Mouse (Mus musculus): Measurements from ENCODE around the gene Cacng1. TPM values are rescaled to one million over a fixed set of nuclear protein-coding genes. Genes with fewer than 3 reads are reported as not detected.

The Cacng1 gene
- 1.8 and 2.8 TPM in 2 replicates for polyA plus RNA-seq (2014; fragmentation: Nextera tagmentation; extraction: Ambion mirVana)

DNA sequence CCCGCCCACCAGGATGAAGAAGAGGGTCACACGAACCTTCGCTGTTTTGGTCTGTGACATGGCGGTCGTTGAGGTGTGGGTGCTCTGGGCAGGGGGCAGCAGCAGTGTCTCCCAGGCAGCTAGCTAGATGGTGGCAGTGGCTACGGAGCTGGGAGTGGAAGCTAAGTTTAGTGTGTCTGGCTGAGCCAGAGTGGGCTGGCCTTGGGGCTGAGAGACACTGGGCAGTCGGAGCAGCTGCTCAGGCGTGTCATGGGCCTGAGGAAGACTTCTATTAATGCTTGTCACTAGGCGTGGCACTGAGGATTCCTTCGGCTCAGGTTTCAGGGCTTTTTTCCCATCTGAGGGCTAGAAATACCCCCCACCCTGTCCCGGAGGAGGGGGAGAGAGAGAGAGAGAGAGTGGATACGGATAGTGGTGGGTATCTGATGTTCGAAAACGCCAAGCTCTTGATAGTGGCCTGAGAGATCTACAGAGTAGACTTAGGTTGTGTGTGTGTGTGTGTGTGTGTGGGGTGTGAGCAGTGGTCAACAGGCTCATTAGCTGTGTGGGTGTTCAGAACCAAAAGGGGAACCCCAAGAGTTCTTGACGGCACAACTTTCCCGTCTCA lies at the start of gene Cacng1:
Gene Cacng1, minus strand, starts transcription at position 191 of the 607 bp plus-strand sequence.
- no peak within 1 kb of the TSS for H3K4me2 ChIP-seq (ENCODE audit: low read depth)
- no peak within 1 kb of the TSS for H3K27ac ChIP-seq (ENCODE audit: low read depth, low read length)
- H3K9me3 ChIP-seq (ENCODE audit: control insufficient read depth, low read length), result no peaks in the 10 kb centered on the region
- no peaks in the 10 kb centered on the region for H3K4me1 ChIP-seq (ENCODE audit: control insufficient read depth, insufficient read depth, low read length)
- DNase-seq (ENCODE audit: low spot score) (no peak), ATAC-seq (ENCODE audit: insufficient read depth, low FRiP score, low TSS enrichment) (no peak)
- no peak within 1 kb of the TSS for H3K4me3 ChIP-seq (ENCODE audit: low read depth, low read length)
- WGBS, result 83% methylated on average over 16 of the region's 16 CpGs
- H3K27me3 ChIP-seq (ENCODE audit: control insufficient read depth, insufficient read depth, low read length), result no peaks in the 10 kb centered on the region
- no peaks in the 10 kb centered on the region for H3K36me3 ChIP-seq (ENCODE audit: control insufficient read depth, insufficient read depth, low read length)
- no peak within 1 kb of the TSS for H3K9ac ChIP-seq (ENCODE audit: low read length)

GRCm38 (mm10) chr11:107762688-107763460 lies 46.6 kb upstream of the Cacng1 start:
- Histone ChIP-seq H3K27ac (ENCODE audit: low read depth, low read length) (0 out of 2 replicates have a peak overlapping the region, but pooled peaks have one; percentile 21), H3K27me3 (ENCODE audit: control insufficient read depth, insufficient read depth, low read length) (no peaks in the 10 kb centered on the region), H3K4me2 (ENCODE audit: low read depth) (no peak overlapping the region), H3K4me3 (ENCODE audit: low read depth, low read length) (no peak overlapping the region), H3K4me1 (ENCODE audit: control insufficient read depth, insufficient read depth, low read length) (peaks cover 17% of the 10 kb centered on the region), H3K9me3 (ENCODE audit: control insufficient read depth, low read length) (no peaks in the 10 kb centered on the region), H3K9ac (ENCODE audit: low read length) (no peak overlapping the region), H3K36me3 (ENCODE audit: control insufficient read depth, insufficient read depth, low read length) (no peaks in the 10 kb centered on the region)
- ATAC-seq (ENCODE audit: insufficient read depth, low FRiP score, low TSS enrichment), result peak; percentile 82
- WGBS, result 17% methylated on average over 8 of the region's 8 CpGs
- DNase-seq (ENCODE audit: low spot score), result peak; percentile 74

DNA sequence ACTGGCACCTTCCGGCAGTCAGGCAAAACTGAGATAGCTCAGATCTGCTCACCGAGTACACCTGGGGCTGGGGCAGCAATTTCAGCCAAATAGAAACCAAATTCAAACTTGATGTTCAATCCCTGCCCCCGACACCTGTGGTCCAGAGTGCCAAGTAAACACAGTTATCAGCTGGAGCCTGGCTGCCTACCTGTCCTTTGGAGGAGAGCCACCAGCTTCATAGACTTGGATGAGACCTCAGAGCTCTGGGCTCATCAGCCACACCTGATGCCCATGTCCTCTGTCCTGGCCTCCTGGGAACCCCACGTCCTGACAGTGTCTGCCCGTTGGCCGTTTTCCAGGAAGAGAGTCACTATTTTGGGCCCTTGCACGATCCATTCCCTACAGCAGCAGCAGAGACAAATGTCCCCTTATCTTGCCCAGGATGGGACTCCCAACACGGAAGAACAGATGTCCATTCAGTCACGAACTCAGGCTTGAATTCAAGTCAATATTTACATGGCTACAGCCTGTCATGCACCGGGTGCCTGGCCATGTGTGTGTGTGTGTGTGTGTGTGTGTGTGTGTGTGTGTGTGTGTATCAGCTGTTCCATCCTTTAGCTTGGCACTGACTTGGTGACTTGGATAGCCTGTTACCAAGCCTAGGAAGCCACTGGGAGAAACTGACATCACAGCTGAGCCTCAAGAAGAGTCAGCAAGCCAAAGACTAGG lies 45.6 kb upstream of the Cacng1 start:
- H3K4me1 ChIP-seq (ENCODE audit: control insufficient read depth, insufficient read depth, low read length), result peaks cover 17% of the 10 kb centered on the region
- H3K4me2 ChIP-seq (ENCODE audit: low read depth), result no peak overlapping the region
- ATAC-seq (ENCODE audit: insufficient read depth, low FRiP score, low TSS enrichment) (no peak), DNase-seq (ENCODE audit: low spot score) (no peak)
- no peak overlapping the region for H3K4me3 ChIP-seq (ENCODE audit: low read depth, low read length)
- H3K27me3 ChIP-seq (ENCODE audit: control insufficient read depth, insufficient read depth, low read length), result no peaks in the 10 kb centered on the region
- no peak overlapping the region for H3K27ac ChIP-seq (ENCODE audit: low read depth, low read length)
- no peaks in the 10 kb centered on the region for H3K36me3 ChIP-seq (ENCODE audit: control insufficient read depth, insufficient read depth, low read length)
- H3K9me3 ChIP-seq (ENCODE audit: control insufficient read depth, low read length), result no peaks in the 10 kb centered on the region
- WGBS, result 85% methylated on average over 10 of the region's 10 CpGs
- no peak overlapping the region for H3K9ac ChIP-seq (ENCODE audit: low read length)

GRCm38 (mm10) chr11:107760001-107760400 lies 43.7 kb upstream of the Cacng1 start:
- Histone ChIP-seq H3K4me3 (ENCODE audit: low read depth, low read length) (no peak overlapping the region), H3K27ac (ENCODE audit: low read depth, low read length) (no peak overlapping the region), H3K27me3 (ENCODE audit: control insufficient read depth, insufficient read depth, low read length) (no peaks in the 10 kb centered on the region), H3K4me2 (ENCODE audit: low read depth) (no peak overlapping the region), H3K9ac (ENCODE audit: low read length) (no peak overlapping the region), H3K9me3 (ENCODE audit: control insufficient read depth, low read length) (no peaks in the 10 kb centered on the region), H3K36me3 (ENCODE audit: control insufficient read depth, insufficient read depth, low read length) (no peaks in the 10 kb centered on the region), H3K4me1 (ENCODE audit: control insufficient read depth, insufficient read depth, low read length) (peaks cover 17% of the 10 kb centered on the region)
- ATAC-seq (ENCODE audit: insufficient read depth, low FRiP score, low TSS enrichment) (no peak), DNase-seq (ENCODE audit: low spot score) (no peak)
- 67% methylated on average over 10 of the region's 10 CpGs for WGBS

DNA sequence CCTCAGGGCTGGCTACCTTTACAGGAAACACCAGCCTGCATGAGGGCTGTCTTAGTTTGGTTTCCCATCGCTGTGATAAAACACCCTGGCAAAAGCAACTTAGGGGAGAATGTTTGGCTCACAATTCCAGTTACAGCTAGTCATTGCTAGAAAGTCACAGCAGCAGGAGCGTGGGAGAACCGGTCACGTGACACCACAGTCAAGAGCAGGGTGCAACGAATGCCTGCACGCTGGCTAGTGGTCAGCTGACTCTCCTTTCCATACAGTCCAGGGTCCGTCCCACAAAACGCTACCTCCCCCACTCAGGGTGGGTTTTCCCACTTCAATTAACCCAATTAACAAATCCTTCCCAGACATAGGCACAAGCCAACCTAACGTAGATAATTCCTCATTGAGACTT lies 43.2 kb upstream of the Cacng1 start:
- Histone ChIP-seq H3K9ac (ENCODE audit: low read length) (no peak overlapping the region), H3K4me2 (ENCODE audit: low read depth) (no peak overlapping the region), H3K36me3 (ENCODE audit: control insufficient read depth, insufficient read depth, low read length) (no peaks in the 10 kb centered on the region), H3K4me3 (ENCODE audit: low read depth, low read length) (no peak overlapping the region), H3K27me3 (ENCODE audit: control insufficient read depth, insufficient read depth, low read length) (no peaks in the 10 kb centered on the region), H3K27ac (ENCODE audit: low read depth, low read length) (no peak overlapping the region), H3K4me1 (ENCODE audit: control insufficient read depth, insufficient read depth, low read length) (peaks cover 17% of the 10 kb centered on the region), H3K9me3 (ENCODE audit: control insufficient read depth, low read length) (no peaks in the 10 kb centered on the region)
- no peak for DNase-seq (ENCODE audit: low spot score)
- no peak for ATAC-seq (ENCODE audit: insufficient read depth, low FRiP score, low TSS enrichment)
- 89% methylated on average over 9 of the region's 9 CpGs for WGBS

DNA sequence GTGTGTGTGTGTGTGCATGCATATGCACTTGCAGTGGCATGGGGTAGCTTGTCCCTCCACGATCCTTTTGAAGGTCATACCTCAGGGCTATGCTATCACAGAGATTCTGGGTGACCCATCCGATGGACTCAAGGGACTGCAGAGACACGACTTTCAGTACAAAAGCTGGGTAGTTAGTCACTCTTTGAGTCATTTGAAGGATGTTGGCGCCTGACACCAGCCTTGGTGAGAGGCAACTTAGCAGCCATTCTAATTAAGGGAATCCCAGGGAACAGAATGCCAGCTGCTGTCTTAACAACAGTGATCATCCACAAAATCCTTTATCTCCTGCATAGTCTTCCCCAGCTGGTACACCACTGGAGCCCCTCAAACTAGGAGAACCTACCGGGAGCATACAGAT lies 32.8 kb upstream of the Cacng1 start:
- no peak overlapping the region for H3K4me3 ChIP-seq (ENCODE audit: low read depth, low read length)
- no peaks in the 10 kb centered on the region for H3K36me3 ChIP-seq (ENCODE audit: control insufficient read depth, insufficient read depth, low read length)
- H3K4me1 ChIP-seq (ENCODE audit: control insufficient read depth, insufficient read depth, low read length), result no peaks in the 10 kb centered on the region
- no peak overlapping the region for H3K9ac ChIP-seq (ENCODE audit: low read length)
- 86% methylated on average over 5 of the region's 5 CpGs for WGBS
- ATAC-seq (ENCODE audit: insufficient read depth, low FRiP score, low TSS enrichment), result no peak
- no peaks in the 10 kb centered on the region for H3K27me3 ChIP-seq (ENCODE audit: control insufficient read depth, insufficient read depth, low read length)
- no peak for DNase-seq (ENCODE audit: low spot score)
- no peak overlapping the region for H3K27ac ChIP-seq (ENCODE audit: low read depth, low read length)
- H3K4me2 ChIP-seq (ENCODE audit: low read depth), result no peak overlapping the region
- H3K9me3 ChIP-seq (ENCODE audit: control insufficient read depth, low read length), result no peaks in the 10 kb centered on the region

DNA sequence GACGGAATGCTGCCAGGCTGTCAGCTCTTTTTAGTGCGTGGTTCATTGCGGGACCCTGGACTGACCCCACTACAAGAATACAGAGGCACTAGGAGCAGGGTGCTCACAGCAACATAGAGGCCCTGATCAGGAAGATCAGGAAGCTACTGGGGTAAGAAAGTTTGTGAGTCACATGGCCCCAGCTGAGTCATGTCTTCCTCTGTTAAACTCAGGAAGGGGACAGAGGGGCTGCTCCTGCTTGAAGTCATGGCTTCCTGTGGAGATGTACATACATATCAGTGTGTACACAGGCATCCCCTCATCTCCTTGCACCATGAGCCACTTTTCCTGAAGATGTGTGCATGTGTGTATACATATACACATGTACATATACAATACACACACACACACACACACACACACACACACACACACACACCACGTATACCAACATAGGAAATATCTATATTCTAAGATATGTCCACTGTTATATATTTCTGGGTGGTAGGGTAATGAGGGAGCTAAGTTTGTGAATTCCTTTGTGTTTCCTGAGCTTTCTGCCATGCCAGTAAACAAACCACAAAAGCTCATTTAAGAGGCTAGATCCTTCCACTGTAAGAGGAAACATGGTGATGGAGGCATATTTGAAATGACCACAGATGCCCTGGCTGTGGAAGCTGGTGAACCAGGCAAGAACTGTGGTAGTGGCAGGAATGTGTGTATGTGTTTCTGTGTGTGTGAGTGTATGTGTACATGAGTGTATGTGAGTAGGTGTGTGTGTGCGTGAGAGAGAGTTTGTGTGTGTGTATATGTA lies 32.1 kb upstream of the Cacng1 start:
- no peak overlapping the region for H3K9ac ChIP-seq (ENCODE audit: low read length)
- H3K27me3 ChIP-seq (ENCODE audit: control insufficient read depth, insufficient read depth, low read length), result no peaks in the 10 kb centered on the region
- DNase-seq (ENCODE audit: low spot score), result no peak
- ATAC-seq (ENCODE audit: insufficient read depth, low FRiP score, low TSS enrichment), result no peak
- H3K4me2 ChIP-seq (ENCODE audit: low read depth), result no peak overlapping the region
- no peak overlapping the region for H3K27ac ChIP-seq (ENCODE audit: low read depth, low read length)
- no peaks in the 10 kb centered on the region for H3K4me1 ChIP-seq (ENCODE audit: control insufficient read depth, insufficient read depth, low read length)
- no peak overlapping the region for H3K4me3 ChIP-seq (ENCODE audit: low read depth, low read length)
- no peaks in the 10 kb centered on the region for H3K9me3 ChIP-seq (ENCODE audit: control insufficient read depth, low read length)
- no peaks in the 10 kb centered on the region for H3K36me3 ChIP-seq (ENCODE audit: control insufficient read depth, insufficient read depth, low read length)
- 73% methylated on average over 5 of the region's 5 CpGs for WGBS

GRCm38 (mm10) chr11:107743100-107743499 lies 26.8 kb upstream of the Cacng1 start:
- ATAC-seq (ENCODE audit: insufficient read depth, low FRiP score, low TSS enrichment) (no peak), DNase-seq (ENCODE audit: low spot score) (no peak)
- H3K4me1 ChIP-seq (ENCODE audit: control insufficient read depth, insufficient read depth, low read length), result no peaks in the 10 kb centered on the region
- no peaks in the 10 kb centered on the region for H3K9me3 ChIP-seq (ENCODE audit: control insufficient read depth, low read length)
- H3K27ac ChIP-seq (ENCODE audit: low read depth, low read length), result no peak overlapping the region
- H3K27me3 ChIP-seq (ENCODE audit: control insufficient read depth, insufficient read depth, low read length), result no peaks in the 10 kb centered on the region
- H3K4me2 ChIP-seq (ENCODE audit: low read depth), result no peak overlapping the region
- no peaks in the 10 kb centered on the region for H3K36me3 ChIP-seq (ENCODE audit: control insufficient read depth, insufficient read depth, low read length)
- H3K9ac ChIP-seq (ENCODE audit: low read length), result no peak overlapping the region
- WGBS, result 67% methylated on average over 3 of the region's 3 CpGs
- H3K4me3 ChIP-seq (ENCODE audit: low read depth, low read length), result no peak overlapping the region
